Mouse (Mus musculus): Measurements from ENCODE around the gene Nck2.

Gene Nck2

DNA sequence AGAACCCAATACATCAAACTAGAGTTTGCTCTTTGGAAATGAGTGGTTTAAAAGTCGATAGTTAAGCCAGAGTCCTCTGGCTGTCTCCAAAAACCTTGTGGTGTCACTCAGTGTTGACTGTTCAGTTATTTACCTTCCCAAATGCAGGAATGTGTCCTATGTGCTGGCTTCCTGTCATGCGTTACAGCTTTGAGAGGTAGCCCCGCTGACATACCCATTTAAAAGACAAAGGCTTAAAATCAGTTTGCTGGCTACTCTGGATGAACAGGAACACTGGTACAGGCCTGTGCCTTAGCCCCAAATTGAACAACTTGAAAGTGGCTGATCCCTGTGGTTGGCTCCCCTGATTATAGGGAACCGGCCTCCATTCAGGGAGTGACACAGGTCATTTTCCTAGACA lies 126.7 kb downstream of the Nck2 start:
- DNase-seq (ENCODE audit: low spot score in 2 of 2), result no peak

GRCm38 (mm10) chr1:43574793-43575304 lies 130.5 kb downstream of the Nck2 start:
- DNase-seq (ENCODE audit: low spot score in 2 of 2), result no peak

- no peak for DNase-seq (ENCODE audit: low spot score in 2 of 2)
Observed at GRCm38 (mm10) chr1:43577371-43577770, 133.0 kb downstream of the Nck2 start.

GRCm38 (mm10) chr1:43583564-43583963 lies 139.2 kb downstream of the Nck2 start:
- no peak for DNase-seq (ENCODE audit: low spot score in 2 of 2)

- no peak for DNase-seq (ENCODE audit: low spot score in 2 of 2)
Observed at GRCm38 (mm10) chr1:43589001-43589400, 144.6 kb downstream of the Nck2 start.

DNA sequence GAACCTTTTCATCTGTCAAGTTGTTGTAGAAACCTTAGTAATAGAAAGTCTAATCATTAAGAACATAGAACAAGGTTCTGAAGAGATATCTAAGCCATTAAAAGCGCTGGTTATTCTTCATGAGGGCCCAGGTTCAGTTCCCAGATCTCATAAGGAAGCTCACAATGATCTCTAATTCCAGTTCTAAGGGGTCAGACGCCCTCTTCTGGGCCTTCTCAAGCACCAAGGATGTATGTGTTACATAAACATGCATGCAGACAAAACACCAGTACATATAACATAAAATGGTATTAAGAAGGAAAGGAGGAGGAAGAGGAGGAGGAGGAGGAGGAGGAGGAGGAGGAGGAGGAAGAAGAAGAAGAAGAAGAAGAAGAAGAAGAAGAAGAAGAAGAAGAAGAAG lies 145.5 kb downstream of the Nck2 start:
- DNase-seq (ENCODE audit: low spot score in 2 of 2), result no peak

GRCm38 (mm10) chr1:43590727-43591126 lies 146.3 kb downstream of the Nck2 start:
- no peak for DNase-seq (ENCODE audit: low spot score in 2 of 2)

DNA sequence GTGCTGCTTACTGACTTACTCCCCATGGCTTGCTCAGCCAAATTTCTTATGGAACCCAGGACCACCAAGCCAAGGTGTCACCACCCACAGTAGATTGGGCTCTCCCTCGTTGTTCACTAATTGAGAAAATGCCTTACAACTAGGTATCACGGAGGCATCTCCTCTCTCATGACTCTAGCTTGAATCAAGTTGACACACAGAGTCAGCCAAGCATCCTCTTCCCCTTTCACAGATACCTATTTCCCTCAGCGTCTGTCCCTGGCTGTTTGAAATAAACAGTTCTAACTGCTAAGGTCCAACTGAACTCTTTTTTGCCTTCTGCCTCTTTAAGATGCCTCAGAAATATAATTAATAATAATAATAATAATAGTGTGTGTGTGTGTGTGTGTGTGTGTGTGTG lies 148.7 kb downstream of the Nck2 start:
- DNase-seq (ENCODE audit: low spot score in 2 of 2), result no peak

- DNase-seq (ENCODE audit: low spot score in 2 of 2), result no peak
Observed at GRCm38 (mm10) chr1:43594738-43595137, 150.4 kb downstream of the Nck2 start.

DNA sequence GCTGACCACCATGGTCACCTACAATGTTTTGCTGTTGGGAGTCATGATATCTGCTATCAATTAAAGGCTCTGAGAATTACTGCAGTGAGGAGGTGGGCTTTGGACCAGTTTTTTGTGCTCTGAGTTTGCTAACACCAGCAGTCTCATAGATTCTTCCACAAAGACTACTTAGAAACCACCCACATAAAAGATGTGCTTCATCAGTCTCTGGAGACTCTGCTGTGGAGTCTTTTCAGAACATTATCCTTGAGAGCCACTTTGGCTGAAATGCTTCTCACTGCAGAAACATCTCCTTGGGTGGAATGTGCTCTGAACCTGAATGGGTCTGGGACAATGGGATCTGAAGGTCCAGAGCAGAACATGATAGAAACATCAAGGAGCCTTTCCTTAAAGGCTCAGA lies 153.4 kb downstream of the Nck2 start:
- no peak for DNase-seq (ENCODE audit: low spot score in 2 of 2)

DNA sequence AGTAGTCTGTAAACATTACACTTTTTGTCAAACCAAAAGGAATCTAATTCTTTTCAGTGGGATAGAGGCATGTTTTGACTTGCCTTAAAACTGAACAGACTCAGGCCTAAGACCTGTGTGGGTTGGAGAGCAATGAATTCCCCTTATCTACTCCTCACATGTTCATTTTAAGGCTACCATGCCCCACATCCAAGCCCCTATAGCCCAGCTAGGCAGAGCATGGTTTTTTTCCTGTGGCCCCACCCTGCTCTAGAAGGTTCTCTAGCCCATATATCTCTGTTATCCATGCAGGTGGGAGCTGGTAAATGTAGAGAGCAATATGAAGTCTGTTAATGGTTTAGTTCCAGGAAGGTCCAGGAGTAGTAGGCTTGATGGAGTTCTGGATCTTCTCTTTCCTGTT lies 155.1 kb downstream of the Nck2 start:
- DNase-seq (ENCODE audit: low spot score in 2 of 2), result no peak

DNA sequence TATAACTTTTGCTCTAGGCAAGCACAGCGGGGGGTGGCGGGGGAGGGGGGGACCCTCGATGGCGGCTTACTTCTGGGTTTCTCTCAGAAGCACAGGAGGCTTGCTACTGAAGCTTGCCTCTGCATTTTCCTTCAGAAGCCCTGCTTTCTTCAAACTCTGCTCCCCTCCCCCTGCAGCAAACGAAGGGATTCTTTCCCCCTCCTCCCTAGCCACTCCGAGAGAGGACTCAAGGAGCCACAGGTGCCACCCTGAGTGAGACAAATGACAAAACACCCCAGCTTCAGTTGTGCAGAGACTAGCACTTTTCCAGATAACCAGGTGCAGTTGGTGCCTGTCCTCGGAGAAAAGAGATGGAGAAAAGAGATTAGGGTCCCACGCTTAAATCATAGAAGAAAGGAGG lies 156.7 kb downstream of the Nck2 start:
- no peak for DNase-seq (ENCODE audit: low spot score in 2 of 2)

GRCm38 (mm10) chr1:43615948-43616347 lies 171.6 kb downstream of the Nck2 start:
- no peak for DNase-seq (ENCODE audit: low spot score in 2 of 2)

All from right cerebral cortex, adult 2 months (tissue).